In genomic region chr1:80512210-80512948, GRCm38 (mm10) we compare ENCODE assay signal across 10 mouse cellular contexts. TPM values are rescaled to one million over a fixed set of nuclear protein-coding genes. Genes with fewer than 3 reads are reported as not detected.
A peak's percentile ranks its signal among the peaks of the same experiment; 100 is the strongest.
DNase-seq lines count a peak whose midpoint lies in the region; ATAC-seq lines count a peak whose summit lies in the region.
"Had no signal": no experiment of that assay in that cellular context is flagged by ENCODE, and none has a peak within 500 bp of the region (broad histone marks: within the 10 kb centered on the region; RNA-seq: fewer than 3 reads in every experiment).

No protein-coding gene starts in this region.

- 58% methylated on average over 8 of the region's 8 CpGs for WGBS in forebrain, embryonic 12.5 days
- 65% methylated on average over 8 of the region's 8 CpGs for WGBS in forebrain, embryonic 10.5 days
- WGBS in midbrain, embryonic 11.5 days = 63% methylated on average over 8 of the region's 8 CpGs
- 61% methylated on average over 8 of the region's 8 CpGs for WGBS in midbrain, embryonic 10.5 days
- WGBS in hindbrain, embryonic 14.5 days = 56% methylated on average over 8 of the region's 8 CpGs

- H3K27me3 ChIP-seq in forebrain, embryonic 12.5 days = no peaks in the 10 kb centered on the region
- no peaks in the 10 kb centered on the region for H3K27me3 ChIP-seq in forebrain, embryonic 10.5 days (ENCODE audit: poor library complexity, severe bottlenecking)
- no peaks in the 10 kb centered on the region for H3K27me3 ChIP-seq in midbrain, embryonic 11.5 days (ENCODE audit: control insufficient read depth, insufficient read depth, low read length)
- H3K27me3 ChIP-seq in midbrain, embryonic 10.5 days (ENCODE audit: low read depth, poor library complexity, severe bottlenecking) = no peaks in the 10 kb centered on the region
- H3K27me3 ChIP-seq in hindbrain, embryonic 14.5 days (ENCODE audit: control insufficient read depth, insufficient read depth, low read length) = no peaks in the 10 kb centered on the region; the same call in 1 of the 2 replicates
- H3K27me3 ChIP-seq: embryonic facial prominence, embryonic 15.5 days had no signal

- peak; percentile 18; the same call in 1 of the 2 replicates for ATAC-seq in forebrain, embryonic 12.5 days (ENCODE audit: low FRiP score)
- peak; percentile 57; the same call in 1 of the 2 replicates for ATAC-seq in midbrain, embryonic 11.5 days (ENCODE audit: low FRiP score)
- ATAC-seq in hindbrain, embryonic 14.5 days (ENCODE audit: low FRiP score) = peak; percentile 70; the same call in 1 of the 2 replicates

- H3K4me2 ChIP-seq in forebrain, embryonic 12.5 days = no peak overlapping the region
- H3K4me2 ChIP-seq in midbrain, embryonic 11.5 days = no peak overlapping the region
- no peak overlapping the region for H3K4me2 ChIP-seq in hindbrain, embryonic 14.5 days (replicated peaks)
- H3K4me2 ChIP-seq: embryonic facial prominence, embryonic 15.5 days had no signal

- no peak overlapping the region for H3K27ac ChIP-seq in forebrain, embryonic 12.5 days
- no peak overlapping the region for H3K27ac ChIP-seq in forebrain, embryonic 10.5 days
- H3K27ac ChIP-seq in midbrain, embryonic 11.5 days (ENCODE audit: low read depth, low read length) = no peak overlapping the region
- H3K27ac ChIP-seq in midbrain, embryonic 10.5 days (replicated peaks) = no peak overlapping the region
- H3K27ac ChIP-seq in hindbrain, embryonic 14.5 days = no peak overlapping the region
- H3K27ac ChIP-seq: embryonic facial prominence, embryonic 15.5 days had no signal

- H3K4me1 ChIP-seq in forebrain, embryonic 12.5 days = no peaks in the 10 kb centered on the region
- H3K4me1 ChIP-seq in forebrain, embryonic 10.5 days = 0 out of 2 replicates have a peak, but pooled peaks cover 6% of the 10 kb centered on the region
- no peaks in the 10 kb centered on the region for H3K4me1 ChIP-seq in midbrain, embryonic 11.5 days (ENCODE audit: control insufficient read depth, insufficient read depth, low read length)
- peaks cover 8% of the 10 kb centered on the region; the same call in 1 of the 2 replicates for H3K4me1 ChIP-seq in midbrain, embryonic 10.5 days
- H3K4me1 ChIP-seq in hindbrain, embryonic 14.5 days (replicated peaks; ENCODE audit: control insufficient read depth, insufficient read depth, low read length) = no peaks in the 10 kb centered on the region
- H3K4me1 ChIP-seq: embryonic facial prominence, embryonic 15.5 days had no signal

- intact Hi-C loops in heart, postnatal 25 days (cut with DNase I) = loop anchor here (2.0 to 10.0 kb wide), 3 partner anchors 98 to 728 kb away; no protein-coding TSS in a partner anchor

- H3K36me3 ChIP-seq in forebrain, embryonic 12.5 days (replicated peaks) = no peaks in the 10 kb centered on the region
- no peaks in the 10 kb centered on the region for H3K36me3 ChIP-seq in forebrain, embryonic 10.5 days (replicated peaks)
- no peaks in the 10 kb centered on the region for H3K36me3 ChIP-seq in midbrain, embryonic 11.5 days (ENCODE audit: control insufficient read depth, insufficient read depth, low read length)
- H3K36me3 ChIP-seq in midbrain, embryonic 10.5 days = no peaks in the 10 kb centered on the region
- no peaks in the 10 kb centered on the region for H3K36me3 ChIP-seq in hindbrain, embryonic 14.5 days (replicated peaks; ENCODE audit: control insufficient read depth, insufficient read depth)
- H3K36me3 ChIP-seq: embryonic facial prominence, embryonic 15.5 days had no signal

- no peak overlapping the region for H3K4me3 ChIP-seq in forebrain, embryonic 12.5 days (replicated peaks)
- H3K4me3 ChIP-seq in forebrain, embryonic 10.5 days = no peak overlapping the region
- H3K4me3 ChIP-seq in midbrain, embryonic 11.5 days (ENCODE audit: low read depth, low read length) = no peak overlapping the region
- H3K4me3 ChIP-seq in midbrain, embryonic 10.5 days = no peak overlapping the region
- H3K4me3 ChIP-seq in hindbrain, embryonic 14.5 days (replicated peaks; ENCODE audit: low read length) = no peak overlapping the region
- H3K4me3 ChIP-seq: embryonic facial prominence, embryonic 15.5 days had no signal

- no peak for DNase-seq in forebrain, embryonic 10.5 days (ENCODE audit: extremely low spot score, low spot score)
- DNase-seq in midbrain, embryonic 11.5 days (ENCODE audit: low spot score, missing footprints) = no peak
- no peak for DNase-seq in midbrain, embryonic 10.5 days (ENCODE audit: low spot score)
- DNase-seq in hindbrain, embryonic 14.5 days (ENCODE audit: low spot score) = peak; percentile 61
- peak; percentile 39 for DNase-seq in retina, postnatal 7 days (ENCODE audit: low read depth, low spot score)
- no peak for DNase-seq in lung, postnatal 4 days
- no peak for DNase-seq in heart, postnatal 25 days (ENCODE audit: low spot score)
- DNase-seq: layer of hippocampus, postnatal 36 days had no signal

- H3K9ac ChIP-seq in forebrain, embryonic 12.5 days = no peak overlapping the region
- H3K9ac ChIP-seq in midbrain, embryonic 11.5 days (ENCODE audit: low read length) = no peak overlapping the region
- H3K9ac ChIP-seq in hindbrain, embryonic 14.5 days = no peak overlapping the region
- H3K9ac ChIP-seq: embryonic facial prominence, embryonic 15.5 days had no signal

- no peaks in the 10 kb centered on the region for H3K9me3 ChIP-seq in forebrain, embryonic 12.5 days
- H3K9me3 ChIP-seq in forebrain, embryonic 10.5 days = no peaks in the 10 kb centered on the region
- H3K9me3 ChIP-seq in midbrain, embryonic 11.5 days (ENCODE audit: control insufficient read depth, low read length) = no peaks in the 10 kb centered on the region
- no peaks in the 10 kb centered on the region for H3K9me3 ChIP-seq in midbrain, embryonic 10.5 days (replicated peaks)
- no peaks in the 10 kb centered on the region for H3K9me3 ChIP-seq in hindbrain, embryonic 14.5 days (ENCODE audit: control insufficient read depth, low read length)
- H3K9me3 ChIP-seq: embryonic facial prominence, embryonic 15.5 days had no signal

RNA-seq across cellular contexts. Expression of gene Gm45261, which starts 51.1 kb away (rescaled TPM):
- polyA plus RNA-seq in forebrain, embryonic 12.5 days (2016; fragmentation: Nextera tagmentation; extraction: Ambion mirVana) = not detected in 2 replicates
- not detected in 2 replicates for polyA plus RNA-seq in forebrain, embryonic 10.5 days (2016; fragmentation: Nextera tagmentation; extraction: Ambion mirVana)
- polyA plus RNA-seq in midbrain, embryonic 11.5 days (2014; fragmentation: Nextera tagmentation; extraction: Ambion mirVana) = not detected in 2 replicates
- polyA plus RNA-seq in midbrain, embryonic 10.5 days (2016; fragmentation: Nextera tagmentation; extraction: Ambion mirVana) = not detected in 2 replicates
- not detected in 2 replicates for polyA plus RNA-seq in hindbrain, embryonic 14.5 days (2014; fragmentation: Nextera tagmentation; extraction: Ambion mirVana)
- not detected for total RNA-seq in heart, postnatal 25 days (2021)
- total RNA-seq: layer of hippocampus, postnatal 36 days had no signal
- polyA plus RNA-seq: embryonic facial prominence, embryonic 15.5 days had no signal

Comparison
In these comparisons a context has a peak if more than half of its experiments do, and no peak if none do; other contexts are left out.
1. ATAC-seq: peak in every context shown above with its lines; median percentile 70 in hindbrain, embryonic 14.5 days; 57 in midbrain, embryonic 11.5 days; 18 in forebrain, embryonic 12.5 days.
2. DNase-seq: peak in hindbrain, embryonic 14.5 days (single experiment) and retina, postnatal 7 days (single experiment); none in forebrain, embryonic 10.5 days (single experiment), midbrain, embryonic 11.5 days (single experiment), midbrain, embryonic 10.5 days (single experiment), lung, postnatal 4 days (0 of 2) and heart, postnatal 25 days (single experiment).